Mouse (Mus musculus) liver, embryonic 13.5 days (tissue): ENCODE results near the gene Rps21. TPM values are rescaled to one million over a fixed set of nuclear protein-coding genes. Genes with fewer than 3 reads are reported as not detected.

Experiments used
- ATAC-seq: fragments of 200-750 bp; cut with Nextera tagmentation; 2 replicates; pipeline ENCODE4 v1.8.0; 2017; ENCODE audit warnings: low read depth, mild to moderate bottlenecking, moderate number of reproducible peaks, moderate library complexity
- DNase-seq: peaks from one replicate; pipeline ENCODE4 v3.0.0; 2022
- H3K27ac ChIP-seq: fragments of 300-500 bp; sonication (generic); 2 replicates; pipeline ENCODE4 v1.5.1; 2015; ENCODE audit warnings: moderate library complexity, mild to moderate bottlenecking, inconsistent platforms
- H3K27me3 ChIP-seq: fragments of 300-500 bp; sonication (generic); 2 replicates; pipeline ENCODE4 v1.6.1; 2015; ENCODE audit warnings: mild to moderate bottlenecking, inconsistent platforms
- H3K36me3 ChIP-seq: fragments of 300-500 bp; sonication (generic); 2 replicates; pipeline ENCODE4 v1.6.1; 2015; ENCODE audit warnings: mild to moderate bottlenecking, inconsistent platforms
- H3K4me1 ChIP-seq: fragments of 300-500 bp; sonication (generic); replicated peaks from 2 replicates; pipeline ENCODE4 v1.6.1; 2015; ENCODE audit warnings: inconsistent platforms
- H3K4me2 ChIP-seq: fragments of 300-500 bp; sonication (generic); 2 replicates; pipeline ENCODE4 v1.6.1; 2015; ENCODE audit warnings: inconsistent platforms, mild to moderate bottlenecking, moderate library complexity
- H3K4me3 ChIP-seq: fragments of 300-500 bp; sonication (generic); replicated peaks from 2 replicates; pipeline ENCODE4 v1.5.1; 2015; ENCODE audit warnings: mild to moderate bottlenecking, inconsistent platforms
- H3K9ac ChIP-seq: fragments of 300-500 bp; sonication (generic); 2 replicates; pipeline ENCODE4 v1.6.1; 2015; ENCODE audit warnings: mild to moderate bottlenecking, inconsistent platforms
- H3K9me3 ChIP-seq: fragments of 300-500 bp; sonication (generic); replicated peaks from 2 replicates; pipeline ENCODE4 v1.6.1; 2016; ENCODE audit warnings: inconsistent platforms
- WGBS: fragments of 180-500 bp; shearing (Covaris S2); methylation state at CpG from one replicate; pipeline ENCODE4 v1.1.7; 2015; ENCODE audit not compliant: insufficient replicate concordance; 5-methylcytosine and 5-hydroxymethylcytosine counted together
- polyA plus RNA-seq: library from polyadenylated mRNA; unstranded; fragments of >200 nt; fragmentation: Nextera tagmentation; extraction: Ambion mirVana; gene quantifications from 2 replicates; pipeline ENCODE4 v1.2.1, GENCODE M21; 2015

The Rps21 gene
- polyA plus RNA-seq, 1 experiment from 2014 or later: 552 TPM

GRCm38 (mm10) chr2:180229129-180229528 is 28.0 kb upstream of the Rps21 start:
- no peaks in the 10 kb centered on the region for H3K36me3 ChIP-seq
- no peak overlapping the region for H3K9ac ChIP-seq
- H3K9me3 ChIP-seq: no peaks in the 10 kb centered on the region
- 54% methylated on average over 3 of the region's 3 CpGs for WGBS
- no peak overlapping the region for H3K27ac ChIP-seq
- H3K4me1 ChIP-seq: peaks cover 45% of the 10 kb centered on the region
- DNase-seq (no peak), ATAC-seq (no peak)
- no peak overlapping the region for H3K4me2 ChIP-seq
- H3K27me3 ChIP-seq: peaks cover 43% of the 10 kb centered on the region
- no peak overlapping the region for H3K4me3 ChIP-seq

- no peak overlapping the region for H3K9ac ChIP-seq
- WGBS: 51% methylated on average over 4 of the region's 4 CpGs
- no peaks in the 10 kb centered on the region for H3K36me3 ChIP-seq
- H3K9me3 ChIP-seq: no peaks in the 10 kb centered on the region
- DNase-seq (no peak), ATAC-seq (no peak)
- H3K4me2 ChIP-seq: no peak overlapping the region
- peaks cover 30% of the 10 kb centered on the region for H3K27me3 ChIP-seq
- no peak overlapping the region for H3K4me3 ChIP-seq
- H3K27ac ChIP-seq: no peak overlapping the region
- peaks cover 51% of the 10 kb centered on the region for H3K4me1 ChIP-seq
Observed at GRCm38 (mm10) chr2:180230482-180230881, 26.7 kb upstream of the Rps21 start.

GRCm38 (mm10) chr2:180233101-180233904 is 23.9 kb upstream of the Rps21 start:
- H3K4me2 ChIP-seq: no peak overlapping the region
- ATAC-seq: no peak
- DNase-seq: no peak
- no peak overlapping the region; the same call in 1 of the 2 replicates for H3K27ac ChIP-seq
- H3K9ac ChIP-seq: no peak overlapping the region
- peaks cover 4% of the 10 kb centered on the region; the same call in 1 of the 2 replicates for H3K27me3 ChIP-seq
- no peaks in the 10 kb centered on the region for H3K9me3 ChIP-seq
- 58% methylated on average over 7 of the region's 7 CpGs for WGBS
- peaks cover 56% of the 10 kb centered on the region for H3K4me1 ChIP-seq
- no peaks in the 10 kb centered on the region for H3K36me3 ChIP-seq
- H3K4me3 ChIP-seq: no peak overlapping the region

GRCm38 (mm10) chr2:180234353-180234752 is 22.8 kb upstream of the Rps21 start:
- Histone ChIP-seq H3K4me2 (no peak overlapping the region; the same call in 1 of the 2 replicates), H3K4me1 (peaks cover 62% of the 10 kb centered on the region), H3K4me3 (no peak overlapping the region), H3K27ac (peak overlapping the region; percentile 93; the same call in 1 of the 2 replicates), H3K27me3 (no peaks in the 10 kb centered on the region), H3K36me3 (no peaks in the 10 kb centered on the region), H3K9me3 (no peaks in the 10 kb centered on the region), H3K9ac (no peak overlapping the region)
- WGBS: 90% methylated on average over 8 of the region's 8 CpGs
- DNase-seq: no peak
- ATAC-seq: no peak

GRCm38 (mm10) chr2:180234980-180235379 is 22.2 kb upstream of the Rps21 start:
- H3K27me3 ChIP-seq: no peaks in the 10 kb centered on the region
- peak overlapping the region; percentile 93 for H3K27ac ChIP-seq
- no peaks in the 10 kb centered on the region for H3K9me3 ChIP-seq
- H3K9ac ChIP-seq: peak overlapping the region; percentile 51
- no peaks in the 10 kb centered on the region for H3K36me3 ChIP-seq
- H3K4me2 ChIP-seq: peak overlapping the region; percentile 66
- H3K4me3 ChIP-seq: no peak overlapping the region
- peaks cover 62% of the 10 kb centered on the region for H3K4me1 ChIP-seq
- 65% methylated on average over 6 of the region's 6 CpGs for WGBS
- no peak for DNase-seq
- ATAC-seq: no peak

- DNase-seq (no peak), ATAC-seq (no peak)
- H3K4me3 ChIP-seq: peak overlapping the region; percentile 39
- H3K9me3 ChIP-seq: no peaks in the 10 kb centered on the region
- peak overlapping the region; percentile 66 for H3K4me2 ChIP-seq
- no peaks in the 10 kb centered on the region for H3K36me3 ChIP-seq
- peak overlapping the region; percentile 93 for H3K27ac ChIP-seq
- no peaks in the 10 kb centered on the region for H3K27me3 ChIP-seq
- peak overlapping the region; percentile 70 for H3K9ac ChIP-seq
- H3K4me1 ChIP-seq: peaks cover 62% of the 10 kb centered on the region
- whole genome bisulfite sequencing: 67% methylated on average over 4 of the region's 4 CpGs
Observed at GRCm38 (mm10) chr2:180235788-180236187, 21.4 kb upstream of the Rps21 start.

- Histone ChIP-seq H3K36me3 (no peaks in the 10 kb centered on the region), H3K27me3 (no peaks in the 10 kb centered on the region), H3K9ac (peak overlapping the region; percentile 70), H3K4me1 (peaks cover 62% of the 10 kb centered on the region), H3K27ac (peak overlapping the region; percentile 93), H3K9me3 (no peaks in the 10 kb centered on the region), H3K4me2 (peak overlapping the region; percentile 66), H3K4me3 (peak overlapping the region; percentile 39)
- ATAC-seq: peak; percentile 85
- WGBS: 22% methylated on average over 3 of the region's 3 CpGs
- no peak for DNase-seq
Observed at GRCm38 (mm10) chr2:180236500-180236899, 20.7 kb upstream of the Rps21 start.

- 28% methylated on average over 3 of the region's 3 CpGs for WGBS
- Histone ChIP-seq H3K27ac (peak overlapping the region; percentile 93), H3K4me2 (peak overlapping the region; percentile 66), H3K4me1 (peaks cover 62% of the 10 kb centered on the region), H3K36me3 (no peaks in the 10 kb centered on the region), H3K27me3 (no peaks in the 10 kb centered on the region), H3K9me3 (no peaks in the 10 kb centered on the region), H3K9ac (peak overlapping the region; percentile 18; the same call in 1 of the 2 replicates), H3K4me3 (peak overlapping the region; percentile 39; the same call in 1 of the 2 replicates)
- ATAC-seq: peak; percentile 92
- peak; percentile 70 for DNase-seq
Observed at GRCm38 (mm10) chr2:180236930-180237329, 20.2 kb upstream of the Rps21 start.

GRCm38 (mm10) chr2:180237601-180238345 is 19.4 kb upstream of the Rps21 start:
- Histone ChIP-seq H3K27ac (peak overlapping the region; percentile 93), H3K4me3 (no peak overlapping the region), H3K9ac (peak overlapping the region; percentile 18; the same call in 1 of the 2 replicates), H3K27me3 (no peaks in the 10 kb centered on the region), H3K36me3 (no peaks in the 10 kb centered on the region), H3K9me3 (no peaks in the 10 kb centered on the region), H3K4me1 (peaks cover 58% of the 10 kb centered on the region), H3K4me2 (peak overlapping the region; percentile 66; the same call in 1 of the 2 replicates)
- DNase-seq: no peak
- ATAC-seq: no peak
- 68% methylated on average over 7 of the region's 7 CpGs for WGBS

- Histone ChIP-seq H3K4me2 (no peak overlapping the region), H3K36me3 (no peaks in the 10 kb centered on the region), H3K27me3 (no peaks in the 10 kb centered on the region), H3K9me3 (no peaks in the 10 kb centered on the region), H3K4me1 (peaks cover 49% of the 10 kb centered on the region), H3K4me3 (no peak overlapping the region), H3K27ac (peak overlapping the region; percentile 47; the same call in 1 of the 2 replicates), H3K9ac (no peak overlapping the region)
- 13% methylated on average over 5 of the region's 5 CpGs for WGBS
- ATAC-seq: no peak
- peak; percentile 42 for DNase-seq
Observed at GRCm38 (mm10) chr2:180238591-180238990, 18.6 kb upstream of the Rps21 start.

GRCm38 (mm10) chr2:180243108-180243507 is 14.1 kb upstream of the Rps21 start:
- WGBS: 74% methylated on average over 4 of the region's 4 CpGs
- no peak overlapping the region for H3K9ac ChIP-seq
- DNase-seq (no peak), ATAC-seq (no peak)
- H3K4me2 ChIP-seq: no peak overlapping the region
- H3K27ac ChIP-seq: no peak overlapping the region
- no peaks in the 10 kb centered on the region for H3K9me3 ChIP-seq
- no peaks in the 10 kb centered on the region for H3K27me3 ChIP-seq
- H3K36me3 ChIP-seq: no peaks in the 10 kb centered on the region
- H3K4me1 ChIP-seq: peaks cover 11% of the 10 kb centered on the region
- no peak overlapping the region for H3K4me3 ChIP-seq
